Mouse (Mus musculus) forebrain, embryonic 11.5 days (tissue): ENCODE data around the gene Sort1. TPM values are rescaled to one million over a fixed set of nuclear protein-coding genes. Genes with fewer than 3 reads are reported as not detected.

ENCODE experiments used
- ATAC-seq: fragments of 200-750 bp; cut with Nextera tagmentation; replicated peaks from 2 replicates; pipeline ENCODE4 v1.8.0; 2017; ENCODE audit warnings: moderate TSS enrichment; ENCODE audit not compliant: low FRiP score
- DNase-seq: peaks from one replicate; pipeline ENCODE4 v3.0.0-alpha.2; 2017; ENCODE audit warnings: low spot score
- H3K27ac ChIP-seq: fragments of 300-500 bp; sonication (generic); 2 replicates; pipeline ENCODE4 v1.5.1; 2014; ENCODE audit warnings: low read depth, low read length
- H3K27me3 ChIP-seq: fragments of 300-500 bp; sonication (generic); 2 replicates; pipeline ENCODE4 v1.6.1; 2014; ENCODE audit warnings: mild to moderate bottlenecking, low read length, mixed read lengths; ENCODE audit not compliant: control insufficient read depth, insufficient read depth
- H3K36me3 ChIP-seq: fragments of 300-500 bp; sonication (generic); 2 replicates; pipeline ENCODE4 v1.6.1; 2014; ENCODE audit warnings: mild to moderate bottlenecking, low read length, moderate library complexity, mixed read lengths; ENCODE audit not compliant: control insufficient read depth, insufficient read depth
- H3K4me1 ChIP-seq: fragments of 300-500 bp; sonication (generic); replicated peaks from 2 replicates; pipeline ENCODE4 v1.6.1; 2014; ENCODE audit warnings: low read length, mixed read lengths; ENCODE audit not compliant: control insufficient read depth, insufficient read depth
- H3K4me2 ChIP-seq: fragments of 300-500 bp; sonication (generic); 2 replicates; pipeline ENCODE4 v1.6.1; 2014; ENCODE audit warnings: low read depth, mild to moderate bottlenecking, low read length, moderate library complexity, mixed read lengths; ENCODE audit not compliant: severe bottlenecking
- H3K4me3 ChIP-seq: fragments of 300-500 bp; sonication (generic); 2 replicates; pipeline ENCODE4 v1.5.1; 2014; ENCODE audit warnings: low read depth, low read length
- H3K9ac ChIP-seq: fragments of 300-500 bp; sonication (generic); 2 replicates; pipeline ENCODE4 v1.6.1; 2014; ENCODE audit warnings: low read length
- H3K9me3 ChIP-seq: fragments of 300-500 bp; sonication (generic); 2 replicates; pipeline ENCODE4 v1.6.1; 2016; ENCODE audit warnings: low read length, mixed read lengths; ENCODE audit not compliant: control insufficient read depth
- WGBS: fragments of 180-500 bp; shearing (Covaris S2); extraction: QIAGEN DNeasy Blood & Tissue Kit; methylation state at CpG from one replicate; pipeline ENCODE4 v1.1.7; 2014; 5-methylcytosine and 5-hydroxymethylcytosine counted together
- polyA plus RNA-seq: library from polyadenylated mRNA; unstranded; fragments of >200 nt; fragmentation: Nextera tagmentation; extraction: Ambion mirVana; gene quantifications from 2 replicates; pipeline ENCODE4 v1.2.1, GENCODE M21; 2014

The Sort1 gene
- polyA plus RNA-seq, 1 experiment from 2014 or later, result 28.9 TPM

GRCm38 (mm10) chr3:108408517-108409008, 124.7 kb downstream of the Sort1 start:
- 89% methylated on average over 8 of the region's 8 CpGs for WGBS
- H3K36me3 ChIP-seq, result peaks cover 27% of the 10 kb centered on the region
- no peak overlapping the region for H3K4me3 ChIP-seq
- H3K27me3 ChIP-seq, result no peaks in the 10 kb centered on the region
- peaks cover 38% of the 10 kb centered on the region for H3K4me1 ChIP-seq
- H3K9me3 ChIP-seq, result peaks cover 12% of the 10 kb centered on the region
- no peak overlapping the region for H3K9ac ChIP-seq
- peak; percentile 51 for DNase-seq
- no peak overlapping the region for H3K4me2 ChIP-seq
- H3K27ac ChIP-seq, result 0 out of 2 replicates have a peak overlapping the region, but pooled peaks have one; percentile 12
- ATAC-seq, result no peak

- Histone ChIP-seq H3K4me1 (peaks cover 38% of the 10 kb centered on the region), H3K4me2 (peak overlapping the region; percentile 55), H3K27me3 (no peaks in the 10 kb centered on the region), H3K9ac (peak overlapping the region; percentile 80), H3K9me3 (peaks cover 22% of the 10 kb centered on the region), H3K36me3 (peaks cover 35% of the 10 kb centered on the region), H3K27ac (peak overlapping the region; percentile 90), H3K4me3 (peak overlapping the region; percentile 24)
- 39% methylated on average over 8 of the region's 8 CpGs for WGBS
- DNase-seq (peak; percentile 55), ATAC-seq (no peak)
Measured at GRCm38 (mm10) chr3:108409656-108410358, 125.9 kb downstream of the Sort1 start.

DNA sequence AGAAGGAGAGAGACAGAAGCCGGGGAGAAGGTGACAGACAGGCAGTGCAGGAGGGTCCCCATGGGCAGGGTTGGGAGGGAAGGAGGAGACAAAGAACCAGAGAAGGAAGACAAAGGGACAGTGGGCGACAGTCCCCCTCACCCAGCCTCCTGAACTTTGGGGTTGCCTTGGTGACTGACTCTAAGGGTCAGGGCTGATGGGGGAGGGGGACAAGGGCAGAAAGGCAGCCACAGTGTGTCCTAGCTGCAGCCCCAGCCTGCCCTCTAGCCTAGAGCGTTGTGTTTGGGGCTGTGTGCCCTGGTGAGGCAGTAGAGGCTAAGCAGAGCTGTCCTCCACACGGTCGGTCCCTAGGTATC, 126.5 kb downstream of the Sort1 start:
- DNase-seq, result peak; percentile 65
- H3K4me3 ChIP-seq, result peak overlapping the region; percentile 24
- peak overlapping the region; percentile 55 for H3K4me2 ChIP-seq
- peak overlapping the region; percentile 80 for H3K9ac ChIP-seq
- H3K27ac ChIP-seq, result peak overlapping the region; percentile 90
- peaks cover 22% of the 10 kb centered on the region for H3K9me3 ChIP-seq
- H3K4me1 ChIP-seq, result peaks cover 37% of the 10 kb centered on the region
- H3K36me3 ChIP-seq, result peaks cover 35% of the 10 kb centered on the region
- H3K27me3 ChIP-seq, result no peaks in the 10 kb centered on the region
- 4% methylated on average over 5 of the region's 5 CpGs for WGBS
- peak; percentile 46 for ATAC-seq

Other genes with a start within 250 kb of the Sort1 start
- gene Gstm4, start 239.2 kb upstream of the Sort1 start, polyA plus RNA-seq, result 11.8 and 14.3 TPM in 2 replicates
- 45.1 and 45.7 TPM in 2 replicates for gene Ampd2, start 197.4 kb upstream of the Sort1 start, polyA plus RNA-seq
- gene Gnat2, start 191.3 kb upstream of the Sort1 start, polyA plus RNA-seq, result 0.33 and 0.99 TPM in 2 replicates
- gene Gnai3, start 137.9 kb upstream of the Sort1 start, polyA plus RNA-seq, result 210 and 213 TPM in 2 replicates
- 0.25 and 0.32 TPM in 2 replicates for gene Gpr61, start 129.2 kb upstream of the Sort1 start, polyA plus RNA-seq
- 4.2 and 5.2 TPM in 2 replicates for gene Amigo1, start 97.7 kb upstream of the Sort1 start, polyA plus RNA-seq
- gene Cyb561d1, start 82.9 kb upstream of the Sort1 start, polyA plus RNA-seq, result 3.1 and 3.2 TPM in 2 replicates
- 22.3 and 24.3 TPM in 2 replicates for gene Atxn7l2, start 73.1 kb upstream of the Sort1 start, polyA plus RNA-seq
- 2.3 and 3.5 TPM in 2 replicates for gene Sypl2, start 57.4 kb upstream of the Sort1 start, polyA plus RNA-seq
- gene Psma5, start 27.2 kb upstream of the Sort1 start, polyA plus RNA-seq, result 277 and 297 TPM in 2 replicates
- gene Mybphl, start 80.8 kb downstream of the Sort1 start, polyA plus RNA-seq, result not detected in 2 replicates
- gene Psrc1, start 99.8 kb downstream of the Sort1 start, polyA plus RNA-seq, result 99.5 and 102 TPM in 2 replicates
- gene Celsr2, start 131.5 kb downstream of the Sort1 start, polyA plus RNA-seq, result 52.0 and 68.1 TPM in 2 replicates
- 180 and 189 TPM in 2 replicates for gene Sars, start 161.1 kb downstream of the Sort1 start, polyA plus RNA-seq